In the genomic region with DNA sequence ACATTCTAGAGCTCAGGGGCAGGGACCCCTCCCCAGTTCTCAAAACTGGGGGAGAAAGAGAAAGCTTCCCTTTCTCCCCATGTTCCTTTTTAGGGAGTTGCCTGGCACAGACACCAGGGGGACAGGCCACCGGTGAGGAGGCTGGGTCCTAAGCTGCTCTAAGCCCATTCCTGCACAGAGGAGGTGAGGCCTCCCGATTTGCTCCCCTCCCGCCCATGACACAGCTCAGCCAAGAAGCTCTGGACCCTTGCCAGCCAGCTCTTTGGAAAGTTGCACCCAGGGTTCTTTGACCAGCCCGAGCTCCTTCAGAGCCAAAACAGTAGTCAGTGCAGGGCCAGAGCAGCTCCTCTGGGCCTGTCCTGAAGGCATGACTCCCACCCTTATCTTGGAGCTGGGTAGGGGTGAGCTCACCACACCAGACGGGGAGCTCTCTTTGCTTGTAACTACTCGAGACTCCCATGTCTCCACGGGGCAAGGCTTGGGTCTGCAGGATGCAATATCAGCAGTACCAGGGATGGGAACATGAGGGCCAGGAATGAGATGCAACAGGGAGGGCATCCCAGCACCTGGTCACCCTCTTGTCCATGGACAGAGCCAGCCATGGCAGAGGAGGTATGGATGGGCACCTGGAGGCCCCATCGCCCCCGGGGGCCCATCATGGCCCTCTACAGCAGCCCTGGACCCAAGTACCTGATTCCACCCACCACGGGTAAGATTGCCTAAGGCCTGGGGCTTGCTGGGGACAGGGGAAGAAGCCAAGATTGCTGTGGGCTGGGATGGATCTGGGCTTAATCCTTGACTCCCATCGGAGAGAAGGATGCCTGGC, we compare ENCODE assay signal across 12 mouse cellular contexts. TPM values are rescaled to one million over a fixed set of nuclear protein-coding genes. Genes with fewer than 3 reads are reported as not detected.
DNase-seq lines count a peak whose midpoint lies in the region; ATAC-seq and TF ChIP-seq lines count a peak whose summit lies in the region.
"Had no signal": no experiment of that assay in that cellular context is flagged by ENCODE, and none has a peak within 500 bp of the region (broad histone marks: within the 10 kb centered on the region; RNA-seq: fewer than 3 reads in every experiment).

A gene (plus strand): TSS at position 51 of the 826 bp plus-strand sequence.

- no peak within 1 kb of the TSS for H3K4me3 ChIP-seq in heart, embryonic 13.5 days
- no peak within 1 kb of the TSS for H3K4me3 ChIP-seq in midbrain, embryonic 14.5 days (replicated peaks; ENCODE audit: low read depth, low read length)
- no peak within 1 kb of the TSS for H3K4me3 ChIP-seq in midbrain, embryonic 13.5 days (replicated peaks)
- no peak within 1 kb of the TSS for H3K4me3 ChIP-seq in midbrain, postnatal 0 days (ENCODE audit: low read depth, low read length)
- H3K4me3 ChIP-seq: embryonic facial prominence, embryonic 12.5 days; heart, adult 2 months; left cerebral cortex, adult 2 months had no signal

- no peak for TF ChIP-seq CTCF in midbrain, postnatal 0 days (IDR thresholded peaks at IDR 0.05)

- H3K4me2 ChIP-seq in heart, embryonic 13.5 days = no peak within 1 kb of the TSS
- H3K4me2 ChIP-seq in midbrain, embryonic 14.5 days (ENCODE audit: low read length) = no peak within 1 kb of the TSS
- H3K4me2 ChIP-seq in midbrain, embryonic 13.5 days (replicated peaks) = no peak within 1 kb of the TSS
- H3K4me2 ChIP-seq in midbrain, postnatal 0 days (ENCODE audit: low read depth, low read length, poor library complexity, severe bottlenecking) = no peak within 1 kb of the TSS
- H3K4me2 ChIP-seq: embryonic facial prominence, embryonic 12.5 days had no signal

- H3K36me3 ChIP-seq in heart, embryonic 13.5 days = peaks cover 23% of the 10 kb centered on the region
- H3K36me3 ChIP-seq in midbrain, embryonic 14.5 days (ENCODE audit: control insufficient read depth, insufficient read depth, low read length) = peaks cover 19% of the 10 kb centered on the region
- H3K36me3 ChIP-seq in midbrain, embryonic 13.5 days = peaks cover 18% of the 10 kb centered on the region
- H3K36me3 ChIP-seq in midbrain, postnatal 0 days (ENCODE audit: insufficient read depth, low read length) = peaks cover 15% of the 10 kb centered on the region

- peaks cover 10% of the 10 kb centered on the region; the same call in 1 of the 2 replicates for H3K4me1 ChIP-seq in heart, embryonic 13.5 days
- no peaks in the 10 kb centered on the region for H3K4me1 ChIP-seq in midbrain, embryonic 14.5 days (ENCODE audit: control insufficient read depth, insufficient read depth, low read length)
- no peaks in the 10 kb centered on the region for H3K4me1 ChIP-seq in midbrain, embryonic 13.5 days (replicated peaks)
- no peaks in the 10 kb centered on the region for H3K4me1 ChIP-seq in midbrain, postnatal 0 days (ENCODE audit: insufficient read depth, low read length)
- H3K4me1 ChIP-seq: embryonic facial prominence, embryonic 12.5 days had no signal

- no peaks in the 10 kb centered on the region for H3K9me3 ChIP-seq in heart, embryonic 13.5 days
- H3K9me3 ChIP-seq in midbrain, embryonic 14.5 days (ENCODE audit: control insufficient read depth, low read length) = no peaks in the 10 kb centered on the region
- no peaks in the 10 kb centered on the region for H3K9me3 ChIP-seq in midbrain, embryonic 13.5 days
- no peaks in the 10 kb centered on the region for H3K9me3 ChIP-seq in midbrain, postnatal 0 days (ENCODE audit: low read length)
- H3K9me3 ChIP-seq: embryonic facial prominence, embryonic 12.5 days had no signal

- peak within 1 kb of the TSS; percentile 37 for H3K9ac ChIP-seq in heart, embryonic 13.5 days
- H3K9ac ChIP-seq in midbrain, embryonic 14.5 days (replicated peaks; ENCODE audit: low read length) = no peak within 1 kb of the TSS
- H3K9ac ChIP-seq in midbrain, embryonic 13.5 days (replicated peaks) = no peak within 1 kb of the TSS
- H3K9ac ChIP-seq in midbrain, postnatal 0 days (replicated peaks; ENCODE audit: low read length, poor library complexity, severe bottlenecking) = no peak within 1 kb of the TSS
- H3K9ac ChIP-seq: embryonic facial prominence, embryonic 12.5 days had no signal

- no peak for DNase-seq in heart, adult 9 months (ENCODE audit: low spot score in 2 of 2)
- peak; percentile 43 for DNase-seq in midbrain, embryonic 14.5 days
- DNase-seq in adrenal gland, postnatal 36 days = peak; percentile 88 to 89
- DNase-seq in midbrain, postnatal 0 days (ENCODE audit: low spot score) = peak; percentile 35
- no peak for DNase-seq in thymus, postnatal 36 days
- DNase-seq: heart, adult 2 months had no signal

- no peak for ATAC-seq in heart, embryonic 13.5 days (ENCODE audit: extremely low read depth, insufficient number of reproducible peaks, low FRiP score, low TSS enrichment)
- no peak for ATAC-seq in midbrain, embryonic 14.5 days (ENCODE audit: low FRiP score, low TSS enrichment)
- ATAC-seq in midbrain, embryonic 13.5 days = no peak
- no peak for ATAC-seq in midbrain, postnatal 0 days (ENCODE audit: low FRiP score)
- ATAC-seq in cerebellum, adult (ENCODE audit: insufficient number of reproducible peaks, low FRiP score, low TSS enrichment) = no peak

- peaks cover 41% of the 10 kb centered on the region for H3K27me3 ChIP-seq in heart, embryonic 13.5 days (replicated peaks)
- H3K27me3 ChIP-seq in midbrain, embryonic 14.5 days (ENCODE audit: control insufficient read depth, insufficient read depth, low read length) = no peaks in the 10 kb centered on the region; the same call in 1 of the 2 replicates
- H3K27me3 ChIP-seq in midbrain, embryonic 13.5 days = peaks cover 14% of the 10 kb centered on the region
- H3K27me3 ChIP-seq in midbrain, postnatal 0 days (ENCODE audit: insufficient read depth, low read length) = 0 out of 2 replicates have a peak, but pooled peaks cover 6% of the 10 kb centered on the region

- H3K27ac ChIP-seq in heart, embryonic 13.5 days (replicated peaks) = no peak within 1 kb of the TSS
- no peak within 1 kb of the TSS for H3K27ac ChIP-seq in midbrain, embryonic 14.5 days (replicated peaks; ENCODE audit: low read depth, low read length)
- no peak within 1 kb of the TSS for H3K27ac ChIP-seq in midbrain, embryonic 13.5 days
- no peak within 1 kb of the TSS for H3K27ac ChIP-seq in midbrain, postnatal 0 days (ENCODE audit: low read depth, low read length)
- H3K27ac ChIP-seq: embryonic facial prominence, embryonic 12.5 days; heart, adult 2 months; left cerebral cortex, adult 2 months had no signal

- 48% methylated on average over 11 of the region's 11 CpGs for WGBS in heart, embryonic 13.5 days
- WGBS in midbrain, embryonic 14.5 days = 66% methylated on average over 11 of the region's 11 CpGs
- WGBS in midbrain, embryonic 13.5 days = 76% methylated on average over 11 of the region's 11 CpGs
- WGBS in midbrain, postnatal 0 days = 64% methylated on average over 11 of the region's 11 CpGs

RNA-seq across cellular contexts. Expression of the gene that starts here (rescaled TPM):
- 0.09 TPM in 1 of 2 replicates, not detected in the other for polyA plus RNA-seq in heart, embryonic 13.5 days (2015; fragmentation: Nextera tagmentation; extraction: Ambion mirVana)
- polyA plus RNA-seq in midbrain, embryonic 14.5 days (2014; fragmentation: Nextera tagmentation; extraction: Ambion mirVana) = not detected in 2 replicates
- 0.13 TPM in 1 of 2 replicates, not detected in the other for polyA plus RNA-seq in midbrain, embryonic 13.5 days (2015; fragmentation: Nextera tagmentation; extraction: Ambion mirVana)
- total RNA-seq in adrenal gland, postnatal 36 days (2021) = under 1 TPM in 1 of 2 experiments, not detected in 1; 0.26 TPM
- not detected in 2 replicates for total RNA-seq in midbrain, postnatal 0 days (2014; rRNA removed)
- 0.17 and 0.22 TPM in 2 replicates for polyA plus RNA-seq in midbrain, postnatal 0 days (2015; fragmentation: Nextera tagmentation; extraction: Ambion mirVana)
- total RNA-seq: CH12.LX; heart, adult 2 months; left cerebral cortex, adult 2 months had no signal
- polyA plus RNA-seq: embryonic facial prominence, embryonic 12.5 days had no signal

Comparison
In these comparisons a context has a peak if more than half of its experiments do, and no peak if none do; other contexts are left out.
1. Peak in DNase-seq in midbrain, embryonic 14.5 days; RNA of the gene not detected or under 1 TPM.
2. Peak in DNase-seq in adrenal gland, postnatal 36 days; RNA of the gene not detected or under 1 TPM.
3. Peak in DNase-seq in midbrain, postnatal 0 days; RNA of the gene not detected or under 1 TPM.